10 mouse cellular contexts compared by ENCODE assay signal in the genomic region with DNA sequence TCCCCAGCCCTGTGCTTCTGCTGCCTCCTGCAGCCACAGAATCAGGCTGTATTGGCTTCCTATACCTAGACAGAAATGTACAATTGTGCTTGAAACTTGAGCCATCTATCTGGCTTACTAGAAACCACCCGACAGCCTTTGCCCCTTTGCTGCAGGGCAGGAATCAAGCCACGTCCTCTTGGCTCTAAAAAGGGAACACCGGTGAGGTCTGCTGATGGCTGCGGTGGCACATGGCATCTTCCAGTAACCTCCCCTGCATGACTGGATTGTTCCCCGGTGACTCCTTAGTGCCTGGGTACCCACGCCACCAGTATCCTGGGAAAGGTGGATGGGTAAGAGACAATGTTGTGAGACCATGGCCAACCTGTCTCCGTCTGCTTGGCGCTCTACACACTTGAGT. TPM values are rescaled to one million over a fixed set of nuclear protein-coding genes. Genes with fewer than 3 reads are reported as not detected.
A peak's percentile ranks its signal among the peaks of the same experiment; 100 is the strongest.
DNase-seq lines count a peak whose midpoint lies in the region; ATAC-seq and TF ChIP-seq lines count a peak whose summit lies in the region.
"Had no signal": no experiment of that assay in that cellular context is flagged by ENCODE, and none has a peak within 500 bp of the region (broad histone marks: within the 10 kb centered on the region; RNA-seq: fewer than 3 reads in every experiment).

No protein-coding gene starts in this region.

- H3K4me3 ChIP-seq in heart, embryonic 14.5 days (ENCODE audit: control insufficient read depth in 1 of 2, insufficient read depth in 1 of 2, low read depth in 1 of 2, low read length in 2 of 2): no peak overlapping the region
- H3K4me3 ChIP-seq in bone marrow macrophage, adult 2 months (ENCODE audit: insufficient read depth, low read length): no peak overlapping the region
- no peak overlapping the region for H3K4me3 ChIP-seq in intestine, postnatal 0 days (ENCODE audit: low read depth, low read length)
- H3K4me3 ChIP-seq in midbrain, embryonic 12.5 days: peak overlapping the region; percentile 19; the same call in 1 of the 2 replicates

- no peak for DNase-seq in heart, postnatal 36 days
- DNase-seq in natural killer cell, adult 2 months (ENCODE audit: low spot score in 2 of 2): no peak
- DNase-seq in thymus, postnatal 36 days: no peak
- DNase-seq in cerebellum, adult 8-10 months: no peak
- DNase-seq: embryo, embryonic 11 days; thymus, postnatal 25 days had no signal

- no peaks in the 10 kb centered on the region for H3K27me3 ChIP-seq in heart, embryonic 14.5 days (ENCODE audit: control insufficient read depth, insufficient read depth, low read length)
- no peaks in the 10 kb centered on the region for H3K27me3 ChIP-seq in intestine, postnatal 0 days (replicated peaks; ENCODE audit: control insufficient read depth, insufficient read depth, low read length)
- no peaks in the 10 kb centered on the region for H3K27me3 ChIP-seq in midbrain, embryonic 12.5 days

- WGBS in heart, embryonic 14.5 days: 71% methylated on average over 8 of the region's 8 CpGs
- WGBS in intestine, postnatal 0 days: 66% methylated on average over 8 of the region's 8 CpGs
- WGBS in midbrain, embryonic 12.5 days: 91% methylated on average over 8 of the region's 8 CpGs

- H3K27ac ChIP-seq in heart, embryonic 14.5 days (replicated peaks in 1 of 2; ENCODE audit: control insufficient read depth in 1 of 2, insufficient read depth in 1 of 2, low read depth in 2 of 2, low read length in 2 of 2): peak overlapping the region in 1 of 2 experiments; percentile 34; a peak in 1 of 4 replicates
- H3K27ac ChIP-seq in bone marrow macrophage, adult 2 months (ENCODE audit: insufficient read depth, low read depth, low read length): peak overlapping the region; percentile 31
- peak overlapping the region; percentile 81 for H3K27ac ChIP-seq in intestine, postnatal 0 days (ENCODE audit: low read depth, low read length)
- H3K27ac ChIP-seq in midbrain, embryonic 12.5 days (replicated peaks): no peak overlapping the region

- no peak overlapping the region for H3K4me2 ChIP-seq in heart, embryonic 14.5 days (ENCODE audit: low read length)
- H3K4me2 ChIP-seq in intestine, postnatal 0 days (replicated peaks; ENCODE audit: low read depth): peak overlapping the region; percentile 93
- peak overlapping the region; percentile 97 for H3K4me2 ChIP-seq in midbrain, embryonic 12.5 days (replicated peaks)

- no peak for TF ChIP-seq POLR2A in bone marrow macrophage, adult 2 months (IDR thresholded peaks at IDR 0.05; ENCODE audit: borderline replicate concordance, low read depth, low read length)

- TF ChIP-seq CTCF in bone marrow macrophage, adult 2 months (IDR thresholded peaks at IDR 0.05; ENCODE audit: low read depth, low read length): no peak
- no peak for TF ChIP-seq CTCF in intestine, postnatal 0 days (IDR thresholded peaks at IDR 0.05; ENCODE audit: low read depth)

- peak overlapping the region; percentile 2; the same call in 1 of the 2 replicates for H3K9ac ChIP-seq in heart, embryonic 14.5 days (ENCODE audit: low read length)
- H3K9ac ChIP-seq in intestine, postnatal 0 days (ENCODE audit: low read depth, low read length): no peak overlapping the region
- H3K9ac ChIP-seq in midbrain, embryonic 12.5 days (replicated peaks): no peak overlapping the region; the same call in 1 of the 2 replicates

- intact Hi-C loops in heart, postnatal 36 days (cut with DNase I): no loop called here

- H3K9me3 ChIP-seq in heart, embryonic 14.5 days (ENCODE audit: control insufficient read depth, low read length): no peaks in the 10 kb centered on the region
- no peaks in the 10 kb centered on the region for H3K9me3 ChIP-seq in intestine, postnatal 0 days (ENCODE audit: control insufficient read depth)
- no peaks in the 10 kb centered on the region for H3K9me3 ChIP-seq in midbrain, embryonic 12.5 days

- peaks cover 13% of the 10 kb centered on the region for H3K36me3 ChIP-seq in heart, embryonic 14.5 days (ENCODE audit: control insufficient read depth, insufficient read depth, low read length)
- 0 out of 2 replicates have a peak, but pooled peaks cover 12% of the 10 kb centered on the region for H3K36me3 ChIP-seq in intestine, postnatal 0 days (ENCODE audit: control insufficient read depth, insufficient read depth)
- peaks cover 5% of the 10 kb centered on the region; the same call in 1 of the 2 replicates for H3K36me3 ChIP-seq in midbrain, embryonic 12.5 days

- peaks cover 39 to 60% of the 10 kb centered on the region in 2 experiments for H3K4me1 ChIP-seq in heart, embryonic 14.5 days (ENCODE audit: control insufficient read depth in 2 of 2, insufficient read depth in 2 of 2, low read length in 2 of 2)
- H3K4me1 ChIP-seq in bone marrow macrophage, adult 2 months (ENCODE audit: control insufficient read depth, insufficient read depth, low read length): peaks cover 38% of the 10 kb centered on the region
- H3K4me1 ChIP-seq in intestine, postnatal 0 days (replicated peaks; ENCODE audit: control insufficient read depth, insufficient read depth, low read length): peaks cover 47% of the 10 kb centered on the region
- H3K4me1 ChIP-seq in midbrain, embryonic 12.5 days: peaks cover 80% of the 10 kb centered on the region

- ATAC-seq in heart, embryonic 14.5 days (ENCODE audit: insufficient number of reproducible peaks, insufficient read depth, low FRiP score, low read depth): no peak
- no peak for ATAC-seq in intestine, postnatal 0 days
- ATAC-seq in midbrain, embryonic 12.5 days (ENCODE audit: low FRiP score, low read depth): no peak

RNA-seq across cellular contexts. Expression of gene Hs6st1, which starts 5.4 kb away (rescaled TPM):
- 11.0 and 15.5 TPM in 2 replicates for polyA plus RNA-seq in heart, embryonic 14.5 days (2014; fragmentation: Nextera tagmentation; extraction: Ambion mirVana)
- 10 to 100 TPM; 21.3 to 23.1 TPM for total RNA-seq in heart, postnatal 36 days (2021)
- polyA plus RNA-seq in bone marrow macrophage, adult 2 months (2012; ENCODE audit: insufficient read depth, insufficient read length, missing spikeins): 22.2 and 23.4 TPM in 2 replicates
- polyA plus RNA-seq in intestine, postnatal 0 days (2015; fragmentation: Nextera tagmentation; extraction: Ambion mirVana): 6.4 and 6.7 TPM in 2 replicates
- 10.8 and 11.8 TPM in 2 replicates for polyA plus RNA-seq in midbrain, embryonic 12.5 days (2016; fragmentation: Nextera tagmentation; extraction: Ambion mirVana)
